Mouse (Mus musculus): Measurements from ENCODE around the gene Inpp5d. TPM values are rescaled to one million over a fixed set of nuclear protein-coding genes. Genes with fewer than 3 reads are reported as not detected.

Inpp5d gene
- polyA plus RNA-seq, 1 experiment from 2014 or later: 7.5 TPM

- Histone ChIP-seq H3K9ac (ENCODE audit: low read depth, low read length) (no peak overlapping the region), H3K4me3 (ENCODE audit: low read length) (no peak overlapping the region), H3K4me2 (replicated peaks; ENCODE audit: low read depth, low read length) (no peak overlapping the region), H3K4me1 (ENCODE audit: control insufficient read depth, insufficient read depth, low read length) (no peaks in the 10 kb centered on the region), H3K9me3 (ENCODE audit: control insufficient read depth, low read length) (no peaks in the 10 kb centered on the region), H3K27ac (ENCODE audit: low read depth, low read length) (no peak overlapping the region), H3K27me3 (ENCODE audit: control insufficient read depth, insufficient read depth, low read length) (no peaks in the 10 kb centered on the region), H3K36me3 (ENCODE audit: control insufficient read depth, insufficient read depth, low read length) (no peaks in the 10 kb centered on the region)
- 79% methylated on average over 6 of the region's 6 CpGs for WGBS
- no peak for ATAC-seq (ENCODE audit: low FRiP score, low TSS enrichment)
Observed at GRCm38 (mm10) chr1:87645748-87646147, 25.6 kb downstream of the Inpp5d start.

- Histone ChIP-seq H3K4me1 (ENCODE audit: control insufficient read depth, insufficient read depth, low read length) (no peaks in the 10 kb centered on the region), H3K27me3 (ENCODE audit: control insufficient read depth, insufficient read depth, low read length) (no peaks in the 10 kb centered on the region), H3K9me3 (ENCODE audit: control insufficient read depth, low read length) (no peaks in the 10 kb centered on the region), H3K4me3 (ENCODE audit: low read length) (no peak overlapping the region), H3K27ac (ENCODE audit: low read depth, low read length) (no peak overlapping the region), H3K4me2 (replicated peaks; ENCODE audit: low read depth, low read length) (no peak overlapping the region), H3K36me3 (ENCODE audit: control insufficient read depth, insufficient read depth, low read length) (no peaks in the 10 kb centered on the region), H3K9ac (ENCODE audit: low read depth, low read length) (no peak overlapping the region)
- ATAC-seq (ENCODE audit: low FRiP score, low TSS enrichment): no peak
- 89% methylated on average over 1 of the region's 1 CpGs for WGBS
Observed at GRCm38 (mm10) chr1:87647820-87648219, 27.7 kb downstream of the Inpp5d start.

GRCm38 (mm10) chr1:87648657-87649056, 28.5 kb downstream of the Inpp5d start:
- no peaks in the 10 kb centered on the region for H3K36me3 ChIP-seq (ENCODE audit: control insufficient read depth, insufficient read depth, low read length)
- no peak overlapping the region for H3K4me2 ChIP-seq (replicated peaks; ENCODE audit: low read depth, low read length)
- WGBS: 51% methylated on average over 7 of the region's 7 CpGs
- no peaks in the 10 kb centered on the region for H3K27me3 ChIP-seq (ENCODE audit: control insufficient read depth, insufficient read depth, low read length)
- no peak overlapping the region for H3K4me3 ChIP-seq (ENCODE audit: low read length)
- H3K9me3 ChIP-seq (ENCODE audit: control insufficient read depth, low read length): no peaks in the 10 kb centered on the region
- no peaks in the 10 kb centered on the region for H3K4me1 ChIP-seq (ENCODE audit: control insufficient read depth, insufficient read depth, low read length)
- no peak for ATAC-seq (ENCODE audit: low FRiP score, low TSS enrichment)
- no peak overlapping the region for H3K27ac ChIP-seq (ENCODE audit: low read depth, low read length)
- no peak overlapping the region for H3K9ac ChIP-seq (ENCODE audit: low read depth, low read length)

GRCm38 (mm10) chr1:87649219-87649805, 29.2 kb downstream of the Inpp5d start:
- no peak for ATAC-seq (ENCODE audit: low FRiP score, low TSS enrichment)
- no peak overlapping the region for H3K27ac ChIP-seq (ENCODE audit: low read depth, low read length)
- WGBS: 76% methylated on average over 4 of the region's 4 CpGs
- no peaks in the 10 kb centered on the region for H3K36me3 ChIP-seq (ENCODE audit: control insufficient read depth, insufficient read depth, low read length)
- H3K27me3 ChIP-seq (ENCODE audit: control insufficient read depth, insufficient read depth, low read length): no peaks in the 10 kb centered on the region
- H3K9ac ChIP-seq (ENCODE audit: low read depth, low read length): no peak overlapping the region
- no peak overlapping the region for H3K4me2 ChIP-seq (replicated peaks; ENCODE audit: low read depth, low read length)
- H3K4me3 ChIP-seq (ENCODE audit: low read length): no peak overlapping the region
- no peaks in the 10 kb centered on the region for H3K9me3 ChIP-seq (ENCODE audit: control insufficient read depth, low read length)
- no peaks in the 10 kb centered on the region for H3K4me1 ChIP-seq (ENCODE audit: control insufficient read depth, insufficient read depth, low read length)

GRCm38 (mm10) chr1:87649958-87650474, 29.9 kb downstream of the Inpp5d start:
- no peaks in the 10 kb centered on the region for H3K9me3 ChIP-seq (ENCODE audit: control insufficient read depth, low read length)
- WGBS: 92% methylated on average over 8 of the region's 8 CpGs
- H3K27ac ChIP-seq (ENCODE audit: low read depth, low read length): no peak overlapping the region
- no peak overlapping the region for H3K4me3 ChIP-seq (ENCODE audit: low read length)
- H3K36me3 ChIP-seq (ENCODE audit: control insufficient read depth, insufficient read depth, low read length): no peaks in the 10 kb centered on the region
- H3K4me1 ChIP-seq (ENCODE audit: control insufficient read depth, insufficient read depth, low read length): no peaks in the 10 kb centered on the region
- no peak overlapping the region for H3K9ac ChIP-seq (ENCODE audit: low read depth, low read length)
- H3K4me2 ChIP-seq (replicated peaks; ENCODE audit: low read depth, low read length): no peak overlapping the region
- no peak for ATAC-seq (ENCODE audit: low FRiP score, low TSS enrichment)
- no peaks in the 10 kb centered on the region for H3K27me3 ChIP-seq (ENCODE audit: control insufficient read depth, insufficient read depth, low read length)

GRCm38 (mm10) chr1:87650611-87651079, 30.5 kb downstream of the Inpp5d start:
- no peak overlapping the region for H3K4me2 ChIP-seq (replicated peaks; ENCODE audit: low read depth, low read length)
- 75% methylated on average over 8 of the region's 8 CpGs for WGBS
- H3K4me3 ChIP-seq (ENCODE audit: low read length): no peak overlapping the region
- no peak overlapping the region for H3K27ac ChIP-seq (ENCODE audit: low read depth, low read length)
- H3K9ac ChIP-seq (ENCODE audit: low read depth, low read length): no peak overlapping the region
- H3K36me3 ChIP-seq (ENCODE audit: control insufficient read depth, insufficient read depth, low read length): no peaks in the 10 kb centered on the region
- no peaks in the 10 kb centered on the region for H3K9me3 ChIP-seq (ENCODE audit: control insufficient read depth, low read length)
- H3K27me3 ChIP-seq (ENCODE audit: control insufficient read depth, insufficient read depth, low read length): no peaks in the 10 kb centered on the region
- H3K4me1 ChIP-seq (ENCODE audit: control insufficient read depth, insufficient read depth, low read length): no peaks in the 10 kb centered on the region
- ATAC-seq (ENCODE audit: low FRiP score, low TSS enrichment): no peak

- WGBS: 88% methylated on average over 1 of the region's 1 CpGs
- no peaks in the 10 kb centered on the region for H3K27me3 ChIP-seq (ENCODE audit: control insufficient read depth, insufficient read depth, low read length)
- ATAC-seq (ENCODE audit: low FRiP score, low TSS enrichment): no peak
Observed at GRCm38 (mm10) chr1:87651436-87651835, 31.3 kb downstream of the Inpp5d start.

GRCm38 (mm10) chr1:87655101-87655500, 35.0 kb downstream of the Inpp5d start:
- 49% methylated on average over 5 of the region's 5 CpGs for WGBS
- H3K4me1 ChIP-seq (ENCODE audit: control insufficient read depth, insufficient read depth, low read length): no peaks in the 10 kb centered on the region

More at GRCm38 (mm10) chr1:87651436-87651835, 31.3 kb downstream of the Inpp5d start:
- no peak overlapping the region for H3K27ac ChIP-seq (ENCODE audit: low read depth, low read length)
- no peaks in the 10 kb centered on the region for H3K4me1 ChIP-seq (ENCODE audit: control insufficient read depth, insufficient read depth, low read length)
- H3K4me2 ChIP-seq (replicated peaks; ENCODE audit: low read depth, low read length): no peak overlapping the region
- H3K9me3 ChIP-seq (ENCODE audit: control insufficient read depth, low read length): no peaks in the 10 kb centered on the region
- no peak overlapping the region for H3K4me3 ChIP-seq (ENCODE audit: low read length)
- H3K9ac ChIP-seq (ENCODE audit: low read depth, low read length): no peak overlapping the region
- H3K36me3 ChIP-seq (ENCODE audit: control insufficient read depth, insufficient read depth, low read length): no peaks in the 10 kb centered on the region

GRCm38 (mm10) chr1:87658063-87658462, 38.0 kb downstream of the Inpp5d start:
- Histone ChIP-seq H3K4me1 (ENCODE audit: control insufficient read depth, insufficient read depth, low read length) (no peaks in the 10 kb centered on the region), H3K9ac (ENCODE audit: low read depth, low read length) (no peak overlapping the region)
- WGBS: 65% methylated on average over 3 of the region's 3 CpGs

More at GRCm38 (mm10) chr1:87655101-87655500, 35.0 kb downstream of the Inpp5d start:
- Histone ChIP-seq H3K27ac (ENCODE audit: low read depth, low read length) (no peak overlapping the region), H3K27me3 (ENCODE audit: control insufficient read depth, insufficient read depth, low read length) (no peaks in the 10 kb centered on the region), H3K9ac (ENCODE audit: low read depth, low read length) (no peak overlapping the region), H3K4me3 (ENCODE audit: low read length) (no peak overlapping the region), H3K36me3 (ENCODE audit: control insufficient read depth, insufficient read depth, low read length) (no peaks in the 10 kb centered on the region), H3K4me2 (replicated peaks; ENCODE audit: low read depth, low read length) (no peak overlapping the region), H3K9me3 (ENCODE audit: control insufficient read depth, low read length) (no peaks in the 10 kb centered on the region)
- no peak for ATAC-seq (ENCODE audit: low FRiP score, low TSS enrichment)

More at GRCm38 (mm10) chr1:87658063-87658462, 38.0 kb downstream of the Inpp5d start:
- Histone ChIP-seq H3K36me3 (ENCODE audit: control insufficient read depth, insufficient read depth, low read length) (no peaks in the 10 kb centered on the region), H3K27ac (ENCODE audit: low read depth, low read length) (no peak overlapping the region), H3K27me3 (ENCODE audit: control insufficient read depth, insufficient read depth, low read length) (no peaks in the 10 kb centered on the region), H3K4me3 (ENCODE audit: low read length) (no peak overlapping the region), H3K4me2 (replicated peaks; ENCODE audit: low read depth, low read length) (no peak overlapping the region), H3K9me3 (ENCODE audit: control insufficient read depth, low read length) (no peaks in the 10 kb centered on the region)
- no peak for ATAC-seq (ENCODE audit: low FRiP score, low TSS enrichment)
